Mouse (Mus musculus): ENCODE results near the gene Mepce. TPM values are rescaled to one million over a fixed set of nuclear protein-coding genes. Genes with fewer than 3 reads are reported as not detected.
A peak's percentile ranks its signal among the peaks of the same experiment; 100 is the strongest.
"Not testable (repeated sequence)": the region's sequence is repeated elsewhere in the genome, so short reads cannot be mapped to it uniquely, and the experiment has no call there.

The Mepce gene
- total RNA-seq, 1 experiment, result 42.3 TPM

DNA sequence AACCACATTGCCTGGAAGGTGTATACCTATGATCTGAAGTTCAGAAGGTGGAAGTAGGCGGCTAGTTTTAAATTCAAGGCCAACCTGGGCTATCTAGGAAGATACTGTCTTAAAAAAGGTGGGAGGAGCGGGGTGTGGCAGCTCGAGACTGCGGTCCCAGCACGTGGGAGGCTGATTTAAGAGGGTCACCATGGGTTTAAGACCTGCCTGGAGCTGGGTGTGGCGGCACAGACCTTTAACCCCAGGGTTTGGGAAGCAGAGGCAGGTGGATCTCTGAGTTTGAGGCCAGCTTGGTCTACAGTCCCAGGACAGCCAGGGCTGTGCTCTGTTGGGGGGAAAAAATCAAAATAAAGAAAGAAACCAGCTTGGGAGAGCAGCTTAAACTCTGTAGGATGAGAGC is 35.5 kb downstream of the Mepce start:
- H3K4me3 ChIP-seq (ENCODE audit: insufficient read depth in 1 of 2, low read depth in 1 of 2, low read length in 2 of 2, poor library complexity in 1 of 2, severe bottlenecking in 1 of 2), result no peak overlapping the region
- peaks cover 12% of the 10 kb centered on the region; the same call in 1 of the 2 replicates for H3K36me3 ChIP-seq (ENCODE audit: control insufficient read depth, insufficient read depth, low read length, poor library complexity, severe bottlenecking)
- H3K9ac ChIP-seq (ENCODE audit: insufficient read depth, low read depth, low read length, poor library complexity, severe bottlenecking), result no peak overlapping the region
- in situ Hi-C loops (cut with MboI; ENCODE audit: low sequenced_read_pairs in 2 of 2, unreplicated experiment in 2 of 2), result no loop called here
- H3K9me3 ChIP-seq (ENCODE audit: control insufficient read depth, insufficient read depth, low read depth, low read length), result no peaks in the 10 kb centered on the region
- H3K27ac ChIP-seq (ENCODE audit: insufficient read depth, low read depth, low read length, poor library complexity, severe bottlenecking), result no peak overlapping the region; the same call in 1 of the 2 replicates
- no peak for DNase-seq (ENCODE audit: low read depth, low spot score)
- H3K4me1 ChIP-seq (ENCODE audit: control insufficient read depth in 2 of 2, insufficient read depth in 2 of 2, low read length in 2 of 2, poor library complexity in 1 of 2), result peaks cover 6 to 45% of the 10 kb centered on the region in 2 experiments; a peak in 3 of 4 replicates
- TF ChIP-seq ZC3H11A (IDR thresholded peaks at IDR 0.05; ENCODE audit: borderline replicate concordance, low read depth, low read length), result no peak
- TF ChIP-seq HCFC1 (IDR thresholded peaks at IDR 0.05; ENCODE audit: borderline replicate concordance, insufficient read depth, low read length), result no peak
- no peak for TF ChIP-seq ZNF384 (IDR thresholded peaks at IDR 0.05; ENCODE audit: low read depth, low read length)
- no peak for TF ChIP-seq MAFK (IDR thresholded peaks at IDR 0.05; ENCODE audit: insufficient read depth, low read depth, low read length)
- no peak for TF ChIP-seq CHD2 (IDR thresholded peaks at IDR 0.05; ENCODE audit: low read depth, low read length)

DNA sequence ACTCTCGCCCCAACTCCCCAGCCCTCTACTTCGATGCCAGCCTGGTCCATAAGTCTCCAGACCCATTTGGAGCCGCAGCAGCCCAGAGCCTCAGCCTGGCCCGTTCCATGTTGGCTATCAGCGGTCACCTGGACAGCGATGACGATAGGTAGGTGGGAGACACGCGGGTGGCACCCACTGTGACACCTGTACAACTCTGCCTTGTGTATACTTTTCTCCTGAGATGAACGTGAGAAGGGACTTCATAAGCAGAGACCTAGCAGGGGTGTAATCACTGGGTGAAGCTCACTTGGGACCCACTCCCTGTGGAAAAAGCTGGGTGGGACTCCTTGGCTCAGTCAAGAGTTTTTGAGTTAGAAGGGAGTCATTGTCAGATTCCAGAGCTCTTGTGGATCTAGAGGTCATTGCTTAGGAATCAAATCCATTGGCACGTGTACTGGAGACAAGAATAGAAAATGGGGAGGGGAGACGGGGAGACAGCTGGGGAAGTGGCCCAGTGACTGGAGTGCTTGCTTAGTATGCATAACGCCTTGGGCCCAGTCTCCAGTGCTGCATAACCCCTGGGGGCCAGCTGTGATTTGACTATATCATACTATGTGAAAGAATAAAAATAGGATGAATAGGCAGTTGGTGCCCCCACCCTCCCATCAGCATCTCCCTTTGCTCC is 36.1 kb downstream of the Mepce start:
- H3K27ac ChIP-seq (ENCODE audit: insufficient read depth, low read depth, low read length, poor library complexity, severe bottlenecking), result no peak overlapping the region
- no peak overlapping the region for H3K4me3 ChIP-seq (ENCODE audit: insufficient read depth in 1 of 2, low read depth in 1 of 2, low read length in 2 of 2, poor library complexity in 1 of 2, severe bottlenecking in 1 of 2)
- H3K36me3 ChIP-seq (ENCODE audit: control insufficient read depth, insufficient read depth, low read length, poor library complexity, severe bottlenecking), result peaks cover 11% of the 10 kb centered on the region; the same call in 1 of the 2 replicates
- no peak overlapping the region for H3K9ac ChIP-seq (ENCODE audit: insufficient read depth, low read depth, low read length, poor library complexity, severe bottlenecking)
- DNase-seq (ENCODE audit: low read depth, low spot score), result no peak
- H3K4me1 ChIP-seq (ENCODE audit: control insufficient read depth in 2 of 2, insufficient read depth in 2 of 2, low read length in 2 of 2, poor library complexity in 1 of 2), result peaks cover 6 to 42% of the 10 kb centered on the region in 2 experiments; a peak in 3 of 4 replicates
- TF ChIP-seq MAFK (IDR thresholded peaks at IDR 0.05; ENCODE audit: insufficient read depth, low read depth, low read length), result no peak
- no peak for TF ChIP-seq CHD2 (IDR thresholded peaks at IDR 0.05; ENCODE audit: low read depth, low read length)
- TF ChIP-seq HCFC1 (IDR thresholded peaks at IDR 0.05; ENCODE audit: borderline replicate concordance, insufficient read depth, low read length), result no peak
- no peak for TF ChIP-seq ZC3H11A (IDR thresholded peaks at IDR 0.05; ENCODE audit: borderline replicate concordance, low read depth, low read length)
- TF ChIP-seq ZNF384 (IDR thresholded peaks at IDR 0.05; ENCODE audit: low read depth, low read length), result no peak
- in situ Hi-C loops (cut with MboI; ENCODE audit: low sequenced_read_pairs in 2 of 2, unreplicated experiment in 2 of 2), result no loop called here
- no peaks in the 10 kb centered on the region for H3K9me3 ChIP-seq (ENCODE audit: control insufficient read depth, insufficient read depth, low read depth, low read length)

DNA sequence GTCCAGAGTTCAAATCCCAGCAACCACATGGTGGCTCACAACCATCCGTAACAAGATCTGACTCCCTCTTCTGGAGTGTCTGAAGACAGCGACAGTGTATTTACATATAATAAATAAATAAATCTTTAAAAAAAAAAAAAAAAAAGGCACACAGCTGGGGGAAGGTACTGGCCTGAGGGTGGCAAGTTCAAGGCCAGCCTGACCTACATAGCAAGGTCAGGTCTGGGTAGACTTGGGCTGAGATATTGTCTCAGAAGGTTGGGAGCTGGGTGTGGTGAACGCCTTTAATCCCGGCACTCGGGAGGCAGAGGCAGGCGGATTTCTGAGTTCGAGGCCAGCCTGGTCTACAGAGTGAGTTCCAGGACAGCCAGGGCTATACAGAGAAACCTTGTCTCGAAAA is 37.2 kb downstream of the Mepce start:
- DNase-seq (ENCODE audit: low read depth, low spot score); H3K9ac ChIP-seq (ENCODE audit: insufficient read depth, low read depth, low read length, poor library complexity, severe bottlenecking); H3K4me3 ChIP-seq (ENCODE audit: insufficient read depth in 1 of 2, low read depth in 1 of 2, low read length in 2 of 2, poor library complexity in 1 of 2, severe bottlenecking in 1 of 2); H3K9me3 ChIP-seq (ENCODE audit: control insufficient read depth, insufficient read depth, low read depth, low read length); in situ Hi-C loops (cut with MboI; ENCODE audit: low sequenced_read_pairs in 2 of 2, unreplicated experiment in 2 of 2); H3K27ac ChIP-seq (ENCODE audit: insufficient read depth, low read depth, low read length, poor library complexity, severe bottlenecking); H3K36me3 ChIP-seq (ENCODE audit: control insufficient read depth, insufficient read depth, low read length, poor library complexity, severe bottlenecking): not testable (repeated sequence)
- peaks cover 6 to 39% of the 10 kb centered on the region in 2 experiments; a peak in 3 of 4 replicates for H3K4me1 ChIP-seq (ENCODE audit: control insufficient read depth in 2 of 2, insufficient read depth in 2 of 2, low read length in 2 of 2, poor library complexity in 1 of 2)
- TF ChIP-seq ZNF384 (IDR thresholded peaks at IDR 0.05; ENCODE audit: low read depth, low read length), result peak; percentile 57; the same call in 1 of the 2 replicates

DNA sequence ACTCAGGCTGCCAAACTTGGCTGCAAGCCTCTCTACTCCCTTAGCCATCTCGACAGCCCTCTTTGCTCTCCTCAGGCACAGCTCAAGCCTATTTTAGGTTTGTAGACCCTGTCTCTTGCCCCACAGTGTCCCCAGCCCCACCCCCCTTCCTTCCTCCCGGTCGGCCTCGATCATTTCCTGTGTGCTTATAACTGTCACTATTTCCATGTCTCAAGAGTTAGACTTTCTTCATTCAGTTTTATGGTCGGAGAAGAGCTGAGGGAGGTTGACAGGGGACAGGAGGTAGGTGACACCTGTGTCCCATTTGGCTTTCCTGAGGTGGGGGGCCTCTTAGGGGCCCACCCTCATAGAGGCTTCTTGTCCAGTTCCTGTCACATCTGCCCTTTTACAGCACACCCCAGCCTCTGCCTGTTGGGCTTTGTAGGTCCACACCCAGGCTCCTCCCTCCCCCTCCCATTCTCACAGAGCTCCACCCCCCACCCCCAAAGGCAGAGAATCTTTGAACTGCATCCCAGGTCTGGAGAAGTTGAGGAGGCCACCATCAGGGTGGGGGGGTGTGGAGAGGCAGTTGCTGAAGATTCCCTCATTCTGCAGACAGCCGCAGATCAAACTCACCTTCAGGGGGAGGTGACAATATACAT is 38.1 kb downstream of the Mepce start:
- Histone ChIP-seq H3K9me3 (ENCODE audit: control insufficient read depth, insufficient read depth, low read depth, low read length) (no peaks in the 10 kb centered on the region), H3K27ac (ENCODE audit: insufficient read depth, low read depth, low read length, poor library complexity, severe bottlenecking) (no peak overlapping the region; the same call in 1 of the 2 replicates), H3K36me3 (ENCODE audit: control insufficient read depth, insufficient read depth, low read length, poor library complexity, severe bottlenecking) (peaks cover 5% of the 10 kb centered on the region; the same call in 1 of the 2 replicates), H3K9ac (ENCODE audit: insufficient read depth, low read depth, low read length, poor library complexity, severe bottlenecking) (no peak overlapping the region), H3K4me1 (ENCODE audit: control insufficient read depth in 2 of 2, insufficient read depth in 2 of 2, low read length in 2 of 2, poor library complexity in 1 of 2) (peaks cover 6 to 41% of the 10 kb centered on the region in 2 experiments; a peak in 3 of 4 replicates), H3K4me3 (ENCODE audit: insufficient read depth in 1 of 2, low read depth in 1 of 2, low read length in 2 of 2, poor library complexity in 1 of 2, severe bottlenecking in 1 of 2) (no peak overlapping the region)
- in situ Hi-C loops (cut with MboI; ENCODE audit: low sequenced_read_pairs in 2 of 2, unreplicated experiment in 2 of 2), result no loop called here
- no peak for DNase-seq (ENCODE audit: low read depth, low spot score)
- TF ChIP-seq HCFC1 (IDR thresholded peaks at IDR 0.05; ENCODE audit: borderline replicate concordance, insufficient read depth, low read length) (no peak), CHD2 (IDR thresholded peaks at IDR 0.05; ENCODE audit: low read depth, low read length) (no peak), MAFK (IDR thresholded peaks at IDR 0.05; ENCODE audit: insufficient read depth, low read depth, low read length) (no peak), ZNF384 (IDR thresholded peaks at IDR 0.05; ENCODE audit: low read depth, low read length) (no peak), ZC3H11A (IDR thresholded peaks at IDR 0.05; ENCODE audit: borderline replicate concordance, low read depth, low read length) (no peak)

Data from ES-E14 (cell line).